Mouse (Mus musculus) CH12.LX (cell line): Measurements from ENCODE around the gene Rtl6.

Experiments used
- CTCF ChIP-seq, 2 experiments: IDR thresholded peaks in 1 of 2; conservative IDR thresholded peaks in 1 of 2; 2 replicates each; pipeline ENCODE4 v1.5.1; 2011 to 2012; ENCODE audit warnings: low read depth in 2 of 2, low read length in 2 of 2, improper control_type of control experiment in 1 of 2, inconsistent platforms in 1 of 2, mild to moderate bottlenecking in 1 of 2, moderate library complexity in 1 of 2
- E2F4 ChIP-seq: IDR thresholded peaks from 2 replicates; pipeline ENCODE4 v1.6.1; 2011; ENCODE audit warnings: low read depth, low read length, improper control_type of control experiment; ENCODE audit not compliant: insufficient replicate concordance
- EP300 ChIP-seq: IDR thresholded peaks from 2 replicates; pipeline ENCODE4 v1.6.1; 2011; ENCODE audit warnings: low read length, improper control_type of control experiment
- NRF1 ChIP-seq: IDR thresholded peaks from 2 replicates; pipeline ENCODE4 v1.6.1; 2014; ENCODE audit warnings: low read depth, mild to moderate bottlenecking, inconsistent platforms, low read length, improper control_type of control experiment, moderate library complexity
- POLR2A ChIP-seq: IDR thresholded peaks from 2 replicates; pipeline ENCODE4 v1.6.1; 2011; ENCODE audit warnings: low read depth, mild to moderate bottlenecking, improper control_type of control experiment, low read length

DNA sequence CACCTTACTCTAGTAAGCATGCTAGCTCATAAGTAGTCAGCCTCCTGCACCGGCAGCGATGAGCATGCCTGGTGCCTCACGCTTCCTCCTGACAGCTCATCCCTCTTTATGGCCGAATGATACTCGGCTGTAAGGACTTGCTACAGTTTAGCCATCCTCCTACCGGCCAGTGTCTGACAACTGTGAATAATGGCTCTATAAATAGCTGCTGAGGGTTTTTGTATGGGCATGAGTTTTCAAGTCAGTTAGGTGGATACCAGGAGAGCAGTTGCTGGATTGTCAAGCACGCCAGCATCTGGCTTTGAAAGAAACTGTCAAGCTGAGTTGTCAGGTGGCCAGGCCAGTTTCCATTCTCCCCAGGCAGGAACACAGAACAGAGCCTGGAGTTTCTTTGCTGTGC lies 52.7 kb downstream of the Rtl6 start:
- TF ChIP-seq POLR2A (no peak), E2F4 (no peak), CTCF (conservative IDR thresholded peaks at IDR 0.05 in 1 of 2, IDR thresholded peaks at IDR 0.05 in 1 of 2; ENCODE audit: low read depth in 2 of 2, low read length in 2 of 2) (no peak), NRF1 (no peak), EP300 (no peak)
